Mouse (Mus musculus): ENCODE measurements at regions not wholly inside any gene's neighbourhood (a gene's known extent, or its start where the extent isn't known, plus 50 kb on each side); places are given as distances from the start of the nearest gene placed in this dataset.

GRCm38 (mm10) chr1:185918663-185919062 is 198.4 kb downstream of the Lyplal1 start:
- TF ChIP-seq GATA1 (IDR thresholded peaks at IDR 0.05; ENCODE audit: borderline replicate concordance, low read length), result no peak
- no peak for TF ChIP-seq FLI1 (IDR thresholded peaks at IDR 0.05; ENCODE audit: low read length)

All from megakaryocyte, embryonic 14.5 days (primary cell).